Mouse (Mus musculus) thymus, adult 2 months (tissue): ENCODE results near the gene Olfr221. TPM values are rescaled to one million over a fixed set of nuclear protein-coding genes. Genes with fewer than 3 reads are reported as not detected.

ENCODE experiments used
- DNase-seq: peaks from one replicate; pipeline ENCODE4 v3.0.0; 2021
- H3K27ac ChIP-seq: fragments of 200-500 bp; 2 replicates; pipeline ENCODE4 v1.5.1; 2012; ENCODE audit warnings: low read length, control low read depth; ENCODE audit not compliant: control insufficient read depth, insufficient read depth
- H3K27me3 ChIP-seq: fragments of 200-500 bp; 2 replicates; pipeline ENCODE4 v1.6.1; 2012; ENCODE audit warnings: mild to moderate bottlenecking, low read length, moderate library complexity, mixed read lengths; ENCODE audit not compliant: control insufficient read depth, insufficient read depth
- H3K36me3 ChIP-seq: fragments of 200-500 bp; 2 replicates; pipeline ENCODE4 v1.6.1; 2012; ENCODE audit warnings: mild to moderate bottlenecking, low read length, moderate library complexity; ENCODE audit not compliant: control insufficient read depth, insufficient read depth
- H3K4me1 ChIP-seq: fragments of 200-500 bp; replicated peaks from 2 replicates; pipeline ENCODE4 v1.6.1; 2012; ENCODE audit warnings: low read length; ENCODE audit not compliant: control insufficient read depth, insufficient read depth
- H3K4me3 ChIP-seq: fragments of 200-500 bp; 2 replicates; pipeline ENCODE4 v1.5.1; 2012; ENCODE audit warnings: mild to moderate bottlenecking, low read length, control low read depth, moderate library complexity; ENCODE audit not compliant: control insufficient read depth, insufficient read depth
- CTCF ChIP-seq: fragments of 200-500 bp; IDR thresholded peaks from 2 replicates; pipeline ENCODE4 v1.5.1; 2012; ENCODE audit warnings: mild to moderate bottlenecking, control low read depth, low read length, moderate library complexity, borderline replicate concordance; ENCODE audit not compliant: control insufficient read depth, poor library complexity, insufficient read depth; ENCODE audit errors: extremely low read depth
- POLR2A ChIP-seq: fragments of 200-500 bp; IDR thresholded peaks from 2 replicates; pipeline ENCODE4 v1.6.1; 2012; ENCODE audit warnings: mild to moderate bottlenecking, low read length, control low read depth, moderate library complexity; ENCODE audit not compliant: control insufficient read depth, poor library complexity, insufficient read depth; ENCODE audit errors: extremely low read depth
- WGBS: fragments of 180-500 bp; shearing (Covaris S2); methylation state at CpG from one replicate; pipeline ENCODE4 v1.1.7; 2018; 5-methylcytosine and 5-hydroxymethylcytosine counted together
- polyA plus RNA-seq: library from polyadenylated mRNA; depleted of rRNA; stranded (reverse); fragments of >200 nt; gene quantifications from 2 replicates; pipeline ENCODE4 v1.2.3, GENCODE M21; 2012

The Olfr221 gene
- polyA plus RNA-seq, 1 experiment: not detected

DNA sequence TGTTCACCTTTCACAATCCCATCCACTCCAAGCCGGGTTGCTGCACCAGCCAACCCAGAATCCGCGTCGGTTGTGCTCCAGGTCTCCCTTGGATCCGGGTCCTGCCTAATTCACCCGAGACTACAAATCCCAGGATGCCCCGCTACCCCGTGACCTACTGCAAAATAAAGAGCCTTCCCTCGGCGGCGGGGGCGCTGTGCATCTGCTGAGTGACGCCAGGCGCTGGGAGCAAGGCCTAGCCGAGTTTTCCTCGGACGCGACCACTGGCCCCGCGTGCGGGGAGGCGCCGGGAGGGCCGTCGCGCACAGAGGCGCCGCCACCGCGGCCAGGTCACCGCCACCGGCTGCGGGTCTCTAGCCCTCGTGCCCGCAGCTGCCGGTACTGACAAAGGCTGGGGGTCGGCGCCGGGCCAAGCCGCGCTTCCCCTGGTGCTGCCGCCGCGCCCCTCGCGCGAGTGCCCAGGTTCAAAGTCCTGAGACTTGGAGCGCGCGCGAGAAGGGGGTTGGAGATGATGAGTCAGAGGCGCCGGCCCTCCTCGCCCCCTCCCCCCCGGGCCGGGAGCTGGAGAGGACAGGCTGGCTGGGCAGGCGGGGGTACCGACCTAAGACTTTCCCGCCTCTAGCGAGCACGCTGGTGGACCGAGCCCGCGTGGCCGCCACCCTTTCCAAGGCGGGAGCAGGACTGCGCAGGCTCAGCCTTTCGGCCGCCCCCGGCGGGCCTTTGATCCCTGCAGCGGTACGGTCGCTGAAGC lies 22.5 kb downstream of the Olfr221 start:
- peak; percentile 98 for DNase-seq
- H3K27ac ChIP-seq: peak overlapping the region; percentile 91
- no peaks in the 10 kb centered on the region for H3K27me3 ChIP-seq
- no peaks in the 10 kb centered on the region for H3K36me3 ChIP-seq
- TF ChIP-seq POLR2A (peak; percentile 42), CTCF (peak; percentile 70; the same call in 1 of the 2 replicates)
- H3K4me1 ChIP-seq: peaks cover 28% of the 10 kb centered on the region
- WGBS: 1% methylated on average over 73 of the region's 74 CpGs
- peak overlapping the region; percentile 71 for H3K4me3 ChIP-seq

GRCm38 (mm10) chr14:52019051-52019589 lies 23.1 kb downstream of the Olfr221 start:
- H3K36me3 ChIP-seq: no peaks in the 10 kb centered on the region
- no peak for DNase-seq
- no peaks in the 10 kb centered on the region for H3K27me3 ChIP-seq
- no peak for TF ChIP-seq POLR2A
- no peak for TF ChIP-seq CTCF
- H3K4me1 ChIP-seq: peaks cover 28% of the 10 kb centered on the region
- peak overlapping the region; percentile 71 for H3K4me3 ChIP-seq
- H3K27ac ChIP-seq: peak overlapping the region; percentile 73
- WGBS: 19% methylated on average over 12 of the region's 12 CpGs

- H3K27ac ChIP-seq: no peak overlapping the region
- DNase-seq: peak; percentile 16
- 90% methylated on average over 15 of the region's 15 CpGs for WGBS
- no peaks in the 10 kb centered on the region for H3K36me3 ChIP-seq
- H3K4me1 ChIP-seq: peaks cover 27% of the 10 kb centered on the region
- no peak overlapping the region for H3K4me3 ChIP-seq
- no peaks in the 10 kb centered on the region for H3K27me3 ChIP-seq
- no peak for TF ChIP-seq POLR2A
- no peak for TF ChIP-seq CTCF
Observed at GRCm38 (mm10) chr14:52018248-52019050, 23.8 kb downstream of the Olfr221 start.

GRCm38 (mm10) chr14:52017662-52018061 lies 24.6 kb downstream of the Olfr221 start:
- no peak for DNase-seq
- WGBS: 94% methylated on average over 4 of the region's 4 CpGs
- Histone ChIP-seq H3K4me3 (no peak overlapping the region), H3K27ac (no peak overlapping the region), H3K27me3 (no peaks in the 10 kb centered on the region), H3K4me1 (peaks cover 24% of the 10 kb centered on the region), H3K36me3 (no peaks in the 10 kb centered on the region)
- TF ChIP-seq CTCF: no peak
- TF ChIP-seq POLR2A: no peak

- Histone ChIP-seq H3K27me3 (no peaks in the 10 kb centered on the region), H3K4me3 (no peak overlapping the region), H3K4me1 (peaks cover 23% of the 10 kb centered on the region), H3K27ac (no peak overlapping the region), H3K36me3 (no peaks in the 10 kb centered on the region)
- 95% methylated on average over 13 of the region's 13 CpGs for WGBS
- TF ChIP-seq CTCF (no peak), POLR2A (no peak)
- no peak for DNase-seq
Observed at GRCm38 (mm10) chr14:52016625-52017405, 25.4 kb downstream of the Olfr221 start.
